Mouse (Mus musculus): ENCODE measurements around the gene Pusl1. TPM values are rescaled to one million over a fixed set of nuclear protein-coding genes. Genes with fewer than 3 reads are reported as not detected.

The Pusl1 gene
- polyA plus RNA-seq (2015; fragmentation: Nextera tagmentation; extraction: Ambion mirVana): 56.3 and 63.9 TPM in 2 replicates

DNA sequence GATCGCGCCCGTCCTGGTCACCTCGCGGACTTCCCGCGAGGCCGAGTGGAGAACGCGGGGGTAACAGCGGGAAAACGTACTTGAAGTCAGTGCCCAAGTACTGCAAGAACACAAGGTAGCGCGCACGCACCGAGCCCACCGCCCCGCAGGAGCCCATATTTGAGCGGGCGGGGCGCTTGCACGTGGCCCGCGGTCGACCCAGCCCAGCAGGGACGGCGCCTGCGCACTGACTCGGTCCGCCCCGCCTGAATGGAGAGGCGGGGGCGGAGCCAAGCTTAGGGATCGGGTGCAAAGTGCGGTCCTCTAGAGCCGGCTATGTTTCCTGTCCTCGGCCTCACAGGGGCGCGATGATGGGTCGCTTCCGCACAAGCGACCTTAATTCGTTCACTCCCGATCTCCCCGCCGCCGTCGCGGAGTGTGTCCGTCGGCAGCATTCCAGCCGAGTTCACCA is at the start of gene Pusl1, which contains the start of gene Acap3:
Gene Pusl1 (minus strand): TSS at position 231 of the 451 bp plus-strand sequence.
Gene Acap3 (plus strand): TSS at position 272 of the 451 bp plus-strand sequence.
- Histone ChIP-seq H3K9ac (ENCODE audit: low read depth, low read length) (peak within 1 kb of the TSS; percentile 98), H3K4me2 (ENCODE audit: low read length) (peak within 1 kb of the TSS; percentile 94), H3K27ac (ENCODE audit: low read length) (peak within 1 kb of the TSS; percentile 99), H3K4me3 (ENCODE audit: low read depth, low read length) (peak within 1 kb of the TSS; percentile 92), H3K4me1 (ENCODE audit: control insufficient read depth, insufficient read depth, low read length) (peaks cover 43% of the 10 kb centered on the region), H3K36me3 (ENCODE audit: control insufficient read depth, insufficient read depth, low read length) (peaks cover 24% of the 10 kb centered on the region), H3K27me3 (ENCODE audit: control insufficient read depth, insufficient read depth, low read depth, low read length) (no peaks in the 10 kb centered on the region), H3K9me3 (replicated peaks; ENCODE audit: control insufficient read depth, low read length, poor library complexity, severe bottlenecking) (no peaks in the 10 kb centered on the region)
- peak; percentile 87 for ATAC-seq
- WGBS: under 1% methylated on average over 52 of the region's 52 CpGs

GRCm38 (mm10) chr4:155932031-155932430 is 40.5 kb upstream of the Pusl1 start:
- H3K9me3 ChIP-seq (replicated peaks; ENCODE audit: control insufficient read depth, low read length, poor library complexity, severe bottlenecking): no peaks in the 10 kb centered on the region
- 76% methylated on average over 1 of the region's 1 CpGs for WGBS
- no peak for ATAC-seq

DNA sequence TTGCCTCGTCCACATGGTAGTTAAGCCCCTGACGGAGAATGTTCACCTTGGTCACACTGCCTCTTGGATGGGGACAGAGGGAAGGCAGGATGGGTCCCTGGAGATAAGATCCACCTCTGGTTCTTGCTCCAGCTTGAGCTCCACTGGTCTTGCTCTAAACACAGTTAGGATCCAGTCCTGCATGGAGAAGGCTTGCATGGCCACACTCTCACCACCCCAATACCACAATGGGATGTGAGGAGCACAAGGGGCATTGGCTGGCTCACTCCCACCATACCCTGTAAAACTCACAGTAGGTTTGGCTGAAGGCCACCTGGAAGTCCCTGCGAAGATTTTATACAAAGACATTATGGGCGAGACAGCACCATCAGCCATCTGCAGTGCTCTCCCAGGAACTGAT is 17.2 kb upstream of the Pusl1 start:
- peaks cover 22% of the 10 kb centered on the region for H3K36me3 ChIP-seq (ENCODE audit: control insufficient read depth, insufficient read depth, low read length)
- 93% methylated on average over 4 of the region's 4 CpGs for WGBS
- H3K27ac ChIP-seq (ENCODE audit: low read length): no peak overlapping the region
- no peaks in the 10 kb centered on the region for H3K9me3 ChIP-seq (replicated peaks; ENCODE audit: control insufficient read depth, low read length, poor library complexity, severe bottlenecking)
- 0 out of 2 replicates have a peak, but pooled peaks have one; percentile 5 for ATAC-seq
- no peaks in the 10 kb centered on the region for H3K27me3 ChIP-seq (ENCODE audit: control insufficient read depth, insufficient read depth, low read depth, low read length)
- no peak overlapping the region for H3K9ac ChIP-seq (ENCODE audit: low read depth, low read length)
- no peak overlapping the region for H3K4me3 ChIP-seq (ENCODE audit: low read depth, low read length)
- no peaks in the 10 kb centered on the region for H3K4me1 ChIP-seq (ENCODE audit: control insufficient read depth, insufficient read depth, low read length)
- H3K4me2 ChIP-seq (ENCODE audit: low read length): no peak overlapping the region

More at GRCm38 (mm10) chr4:155932031-155932430, 40.5 kb upstream of the Pusl1 start:
- no peaks in the 10 kb centered on the region for H3K36me3 ChIP-seq (ENCODE audit: control insufficient read depth, insufficient read depth, low read length)
- no peak overlapping the region for H3K4me3 ChIP-seq (ENCODE audit: low read depth, low read length)
- no peaks in the 10 kb centered on the region for H3K27me3 ChIP-seq (ENCODE audit: control insufficient read depth, insufficient read depth, low read depth, low read length)
- no peak overlapping the region for H3K4me2 ChIP-seq (ENCODE audit: low read length)
- no peak overlapping the region for H3K9ac ChIP-seq (ENCODE audit: low read depth, low read length)
- H3K27ac ChIP-seq (ENCODE audit: low read length): no peak overlapping the region
- no peaks in the 10 kb centered on the region for H3K4me1 ChIP-seq (ENCODE audit: control insufficient read depth, insufficient read depth, low read length)

DNA sequence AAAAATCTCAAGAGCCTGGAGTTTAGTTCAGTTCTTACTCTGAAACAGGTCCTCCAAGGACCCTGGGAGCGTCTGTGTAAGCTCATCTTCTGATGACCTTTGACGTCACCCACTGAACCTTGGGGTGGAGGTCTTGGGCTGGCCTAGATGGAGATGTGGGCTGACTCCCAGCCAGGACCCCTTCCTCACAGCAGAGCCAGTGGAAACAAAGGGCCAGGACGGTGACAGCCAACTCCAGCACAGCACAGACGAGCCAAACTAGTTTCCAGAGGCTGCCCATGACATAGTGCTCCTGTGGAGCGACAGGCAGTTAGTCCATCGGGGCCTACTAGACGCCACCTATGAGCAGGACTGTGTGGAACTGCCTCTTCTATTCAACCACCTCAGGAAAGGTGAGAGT is 16.7 kb upstream of the Pusl1 start:
- H3K27me3 ChIP-seq (ENCODE audit: control insufficient read depth, insufficient read depth, low read depth, low read length): no peaks in the 10 kb centered on the region
- 81% methylated on average over 7 of the region's 7 CpGs for WGBS
- H3K27ac ChIP-seq (ENCODE audit: low read length): no peak overlapping the region
- ATAC-seq: 0 out of 2 replicates have a peak, but pooled peaks have one; percentile 8
- H3K4me1 ChIP-seq (ENCODE audit: control insufficient read depth, insufficient read depth, low read length): no peaks in the 10 kb centered on the region
- H3K9ac ChIP-seq (ENCODE audit: low read depth, low read length): no peak overlapping the region
- peaks cover 26% of the 10 kb centered on the region for H3K36me3 ChIP-seq (ENCODE audit: control insufficient read depth, insufficient read depth, low read length)
- H3K4me2 ChIP-seq (ENCODE audit: low read length): no peak overlapping the region
- H3K4me3 ChIP-seq (ENCODE audit: low read depth, low read length): no peak overlapping the region
- no peaks in the 10 kb centered on the region for H3K9me3 ChIP-seq (replicated peaks; ENCODE audit: control insufficient read depth, low read length, poor library complexity, severe bottlenecking)

DNA sequence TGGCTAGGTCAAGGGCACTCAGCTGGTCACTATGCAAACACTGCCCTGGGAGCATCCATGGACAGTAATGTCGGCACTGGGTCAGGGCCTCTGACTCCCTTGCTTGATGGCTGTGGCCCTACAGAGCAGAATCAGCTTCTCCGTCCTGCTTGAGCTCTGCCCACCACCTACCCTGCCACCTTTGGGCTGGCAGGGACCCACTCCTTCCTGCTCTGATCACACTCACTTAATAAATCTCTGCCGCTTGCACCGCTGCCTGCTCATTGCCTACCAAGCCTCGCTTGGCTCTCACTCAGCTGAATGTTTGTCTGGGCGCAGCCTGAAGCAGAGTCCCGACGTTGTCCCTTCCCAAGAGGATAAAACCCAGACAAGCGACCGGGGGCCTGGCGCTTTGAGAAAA is 15.4 kb upstream of the Pusl1 start:
- 87% methylated on average over 11 of the region's 11 CpGs for WGBS
- H3K27me3 ChIP-seq (ENCODE audit: control insufficient read depth, insufficient read depth, low read depth, low read length): no peaks in the 10 kb centered on the region
- H3K4me2 ChIP-seq (ENCODE audit: low read length): no peak overlapping the region
- H3K36me3 ChIP-seq (ENCODE audit: control insufficient read depth, insufficient read depth, low read length): peaks cover 39% of the 10 kb centered on the region
- H3K9ac ChIP-seq (ENCODE audit: low read depth, low read length): no peak overlapping the region
- H3K27ac ChIP-seq (ENCODE audit: low read length): no peak overlapping the region
- no peak overlapping the region for H3K4me3 ChIP-seq (ENCODE audit: low read depth, low read length)
- no peak for ATAC-seq
- H3K9me3 ChIP-seq (replicated peaks; ENCODE audit: control insufficient read depth, low read length, poor library complexity, severe bottlenecking): no peaks in the 10 kb centered on the region
- no peaks in the 10 kb centered on the region for H3K4me1 ChIP-seq (ENCODE audit: control insufficient read depth, insufficient read depth, low read length)

DNA sequence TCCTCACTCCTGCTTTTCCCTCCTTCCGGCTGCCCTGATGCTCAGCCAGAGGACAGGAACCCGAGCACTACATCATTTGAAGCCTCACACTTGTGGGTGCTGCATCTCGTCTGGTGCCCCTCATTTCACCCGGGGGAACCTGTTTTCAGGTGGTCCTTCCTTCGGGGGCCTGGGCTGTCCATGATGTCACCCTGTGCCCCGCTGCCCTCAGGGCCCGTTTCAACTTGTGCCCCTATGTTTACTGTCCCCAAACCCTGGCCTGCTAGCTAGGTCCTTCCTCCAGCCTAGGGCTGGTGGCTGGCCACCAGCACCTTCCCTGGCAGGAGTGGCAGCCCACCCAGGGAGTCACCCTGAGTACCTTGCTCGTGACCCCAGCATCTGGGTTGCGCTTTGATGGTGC is 14.5 kb upstream of the Pusl1 start:
- 83% methylated on average over 9 of the region's 9 CpGs for WGBS
- H3K36me3 ChIP-seq (ENCODE audit: control insufficient read depth, insufficient read depth, low read length): peaks cover 48% of the 10 kb centered on the region

DNA sequence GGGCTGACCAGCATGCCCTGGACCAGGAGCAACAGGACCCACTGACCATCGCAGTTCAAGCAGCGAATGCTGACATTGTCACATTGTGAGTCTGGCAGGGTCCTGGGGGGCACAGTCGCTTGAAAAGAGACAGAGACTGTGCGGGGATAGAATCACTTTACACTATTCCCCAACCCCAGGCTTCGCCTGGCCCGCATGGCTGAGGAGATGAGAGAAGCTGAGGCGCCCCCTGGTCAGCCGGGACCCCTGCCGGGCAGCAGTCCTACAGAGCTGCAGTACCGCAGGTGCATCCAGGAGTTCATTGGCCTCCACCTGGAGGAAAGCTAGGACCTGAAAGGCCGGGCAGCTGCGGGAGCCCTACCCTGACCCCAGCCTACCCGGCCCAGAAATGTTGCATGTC is 14.1 kb upstream of the Pusl1 start:
- Histone ChIP-seq H3K36me3 (ENCODE audit: control insufficient read depth, insufficient read depth, low read length) (peaks cover 51% of the 10 kb centered on the region), H3K4me2 (ENCODE audit: low read length) (no peak overlapping the region), H3K9me3 (replicated peaks; ENCODE audit: control insufficient read depth, low read length, poor library complexity, severe bottlenecking) (no peaks in the 10 kb centered on the region), H3K4me1 (ENCODE audit: control insufficient read depth, insufficient read depth, low read length) (no peaks in the 10 kb centered on the region), H3K27ac (ENCODE audit: low read length) (no peak overlapping the region), H3K4me3 (ENCODE audit: low read depth, low read length) (no peak overlapping the region), H3K27me3 (ENCODE audit: control insufficient read depth, insufficient read depth, low read depth, low read length) (no peaks in the 10 kb centered on the region), H3K9ac (ENCODE audit: low read depth, low read length) (no peak overlapping the region)
- ATAC-seq: no peak
- WGBS: 90% methylated on average over 13 of the region's 13 CpGs

More for the DNA sequence above, 14.5 kb upstream of the Pusl1 start:
- Histone ChIP-seq H3K4me2 (ENCODE audit: low read length) (no peak overlapping the region), H3K4me1 (ENCODE audit: control insufficient read depth, insufficient read depth, low read length) (no peaks in the 10 kb centered on the region), H3K27ac (ENCODE audit: low read length) (no peak overlapping the region), H3K9me3 (replicated peaks; ENCODE audit: control insufficient read depth, low read length, poor library complexity, severe bottlenecking) (no peaks in the 10 kb centered on the region), H3K4me3 (ENCODE audit: low read depth, low read length) (no peak overlapping the region), H3K9ac (ENCODE audit: low read depth, low read length) (no peak overlapping the region), H3K27me3 (ENCODE audit: control insufficient read depth, insufficient read depth, low read depth, low read length) (no peaks in the 10 kb centered on the region)
- ATAC-seq: no peak

GRCm38 (mm10) chr4:155904318-155905102 is 12.9 kb upstream of the Pusl1 start:
- no peak overlapping the region for H3K4me3 ChIP-seq (ENCODE audit: low read depth, low read length)
- no peaks in the 10 kb centered on the region for H3K4me1 ChIP-seq (ENCODE audit: control insufficient read depth, insufficient read depth, low read length)
- H3K9me3 ChIP-seq (replicated peaks; ENCODE audit: control insufficient read depth, low read length, poor library complexity, severe bottlenecking): no peaks in the 10 kb centered on the region
- ATAC-seq: no peak
- no peak overlapping the region for H3K4me2 ChIP-seq (ENCODE audit: low read length)
- WGBS: 92% methylated on average over 13 of the region's 13 CpGs
- no peak overlapping the region for H3K27ac ChIP-seq (ENCODE audit: low read length)
- H3K9ac ChIP-seq (ENCODE audit: low read depth, low read length): no peak overlapping the region
- H3K36me3 ChIP-seq (ENCODE audit: control insufficient read depth, insufficient read depth, low read length): peaks cover 60% of the 10 kb centered on the region
- H3K27me3 ChIP-seq (ENCODE audit: control insufficient read depth, insufficient read depth, low read depth, low read length): no peaks in the 10 kb centered on the region

DNA sequence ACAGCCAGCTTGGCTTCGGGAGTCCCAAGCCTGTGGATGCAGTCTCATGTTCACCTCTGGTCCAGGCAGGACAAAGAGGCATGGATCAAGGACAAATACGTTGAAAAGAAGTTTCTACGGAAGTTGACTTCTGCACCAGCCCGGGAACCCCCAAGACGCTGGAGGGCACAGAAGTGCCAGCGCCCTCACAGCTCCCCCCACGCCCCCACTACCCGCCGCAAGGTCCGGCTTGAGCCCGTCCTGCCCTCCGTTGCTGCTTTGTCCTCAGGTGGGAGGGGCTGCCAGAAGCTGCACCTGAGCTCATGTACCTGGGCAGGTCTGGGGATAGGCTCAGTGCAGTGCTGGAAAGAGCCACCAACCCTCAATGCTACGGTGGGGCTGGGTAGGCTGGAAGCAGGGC is 11.7 kb upstream of the Pusl1 start:
- H3K9me3 ChIP-seq (replicated peaks; ENCODE audit: control insufficient read depth, low read length, poor library complexity, severe bottlenecking): no peaks in the 10 kb centered on the region
- ATAC-seq: no peak
- H3K4me1 ChIP-seq (ENCODE audit: control insufficient read depth, insufficient read depth, low read length): no peaks in the 10 kb centered on the region
- no peak overlapping the region for H3K4me2 ChIP-seq (ENCODE audit: low read length)
- no peak overlapping the region for H3K27ac ChIP-seq (ENCODE audit: low read length)
- H3K9ac ChIP-seq (ENCODE audit: low read depth, low read length): no peak overlapping the region
- H3K36me3 ChIP-seq (ENCODE audit: control insufficient read depth, insufficient read depth, low read length): peaks cover 72% of the 10 kb centered on the region
- 97% methylated on average over 13 of the region's 13 CpGs for WGBS
- H3K4me3 ChIP-seq (ENCODE audit: low read depth, low read length): no peak overlapping the region
- H3K27me3 ChIP-seq (ENCODE audit: control insufficient read depth, insufficient read depth, low read depth, low read length): no peaks in the 10 kb centered on the region

Data from midbrain, embryonic 16.5 days (tissue).